Mouse (Mus musculus) lung, adult 2 months (tissue): ENCODE data around the gene Mamld1. TPM values are rescaled to one million over a fixed set of nuclear protein-coding genes. Genes with fewer than 3 reads are reported as not detected.

Source experiments
- DNase-seq: peaks from one replicate; pipeline ENCODE4 v3.0.0; 2022
- H3K4me1 ChIP-seq: fragments of 200-500 bp; 2 replicates; pipeline ENCODE4 v1.6.1; 2011; ENCODE audit warnings: low read length; ENCODE audit not compliant: control insufficient read depth, insufficient read depth
- H3K4me3 ChIP-seq: fragments of 200-500 bp; replicated peaks from 2 replicates; pipeline ENCODE3; 2011; ENCODE audit warnings: low read depth, mild to moderate bottlenecking, control low read depth, low read length; ENCODE audit errors: extremely low read depth
- CTCF ChIP-seq: fragments of 200-500 bp; IDR thresholded peaks from 2 replicates; pipeline ENCODE4 v1.5.1; 2011; ENCODE audit warnings: mild to moderate bottlenecking, low read length, control low read depth; ENCODE audit not compliant: insufficient read depth
- POLR2A ChIP-seq: fragments of 200-500 bp; IDR thresholded peaks from 2 replicates; pipeline ENCODE4 v1.6.1; 2011; ENCODE audit warnings: low read depth, mild to moderate bottlenecking, control low read depth, low read length, borderline replicate concordance; ENCODE audit errors: extremely low read depth
- WGBS: fragments of 180-500 bp; shearing (Covaris S2); methylation state at CpG from one replicate; pipeline ENCODE4 v1.1.7; 2018; 5-methylcytosine and 5-hydroxymethylcytosine counted together
- polyA plus RNA-seq: library from polyadenylated mRNA; depleted of rRNA; stranded (reverse); fragments of >200 nt; gene quantifications from 2 replicates; pipeline ENCODE4 v1.2.3, GENCODE M21; 2012

Gene Mamld1
- polyA plus RNA-seq, 1 experiment: 5.1 TPM

GRCm38 (mm10) chrX:71056968-71057367 is 6.9 kb downstream of the Mamld1 start:
- no peak for DNase-seq
- H3K4me3 ChIP-seq: no peak overlapping the region
- WGBS: 91% methylated on average over 2 of the region's 2 CpGs
- H3K4me1 ChIP-seq: peaks cover 2% of the 10 kb centered on the region
- TF ChIP-seq POLR2A: no peak
- no peak for TF ChIP-seq CTCF

DNA sequence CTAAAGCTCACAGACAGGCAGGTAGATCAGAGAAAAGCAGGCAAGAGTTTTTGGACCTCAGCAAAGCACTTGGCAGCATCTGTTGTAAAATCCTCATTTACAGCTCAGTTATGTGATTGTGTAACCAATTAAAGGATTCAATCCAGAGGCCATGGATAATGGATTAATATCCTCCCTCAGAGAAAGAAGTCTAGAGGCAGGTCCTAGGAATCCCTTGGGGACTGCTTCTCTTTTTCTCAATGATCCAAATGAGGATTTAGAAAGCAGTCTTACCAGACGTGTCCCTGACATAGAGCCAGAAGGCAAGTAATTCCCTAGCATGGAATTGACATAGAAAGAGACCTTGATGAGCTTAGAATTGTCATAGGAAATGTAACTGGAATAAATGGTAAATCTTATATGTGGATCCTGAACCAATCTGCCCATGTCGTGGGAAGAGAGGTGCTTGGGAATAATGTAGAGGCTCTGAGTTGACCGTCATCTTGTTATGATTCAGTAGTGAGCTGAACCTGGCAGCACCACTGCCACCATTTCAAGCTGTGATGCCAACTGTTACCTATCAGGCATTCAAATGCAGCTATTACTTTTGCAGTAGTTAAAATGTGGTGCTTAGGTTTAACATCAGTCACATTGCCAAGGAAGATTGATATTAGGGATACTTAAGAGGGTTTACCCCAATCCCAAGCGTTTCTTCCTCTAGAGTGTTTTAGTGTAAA is 35.2 kb downstream of the Mamld1 start:
- no peak overlapping the region for H3K4me3 ChIP-seq
- TF ChIP-seq POLR2A (no peak), CTCF (no peak)
- no peak for DNase-seq
- WGBS: 79% methylated on average over 4 of the region's 4 CpGs
- no peaks in the 10 kb centered on the region for H3K4me1 ChIP-seq

DNA sequence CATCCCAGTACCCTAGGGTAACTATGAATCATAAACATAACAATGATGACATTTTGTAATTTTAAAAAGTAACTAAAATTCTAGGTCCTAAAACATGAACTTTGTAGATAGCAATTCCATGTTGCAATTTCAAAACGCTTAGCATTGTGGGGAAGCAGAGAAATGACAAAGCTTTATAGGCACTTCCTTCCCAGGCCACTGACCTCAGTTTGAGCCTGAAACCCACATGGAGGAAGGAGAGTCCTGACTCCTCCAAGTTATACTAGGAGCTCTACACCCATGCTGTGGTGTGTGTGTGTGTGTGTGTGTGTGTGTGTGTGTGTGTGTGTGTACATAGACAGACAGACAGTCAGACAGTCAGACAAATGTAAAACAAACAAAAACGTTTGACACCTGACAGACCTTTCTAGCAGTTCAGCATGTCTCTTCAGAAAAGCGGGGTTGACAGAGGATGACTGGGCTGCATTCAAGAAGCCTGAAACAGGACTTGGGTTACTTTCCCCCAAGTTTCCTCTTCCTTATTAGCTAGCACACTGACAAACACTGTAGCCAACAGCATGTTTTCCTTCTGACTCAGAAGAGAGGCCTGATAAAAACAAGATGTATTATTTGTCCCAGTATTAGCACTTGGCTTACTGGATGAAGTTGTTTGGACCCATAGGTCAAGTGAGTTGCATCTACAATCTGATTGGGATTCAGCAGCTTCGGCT is 37.5 kb downstream of the Mamld1 start:
- TF ChIP-seq CTCF (no peak), POLR2A (no peak)
- Histone ChIP-seq H3K4me1 (no peaks in the 10 kb centered on the region), H3K4me3 (no peak overlapping the region)
- no peak for DNase-seq
- 54% methylated on average over 4 of the region's 4 CpGs for WGBS

DNA sequence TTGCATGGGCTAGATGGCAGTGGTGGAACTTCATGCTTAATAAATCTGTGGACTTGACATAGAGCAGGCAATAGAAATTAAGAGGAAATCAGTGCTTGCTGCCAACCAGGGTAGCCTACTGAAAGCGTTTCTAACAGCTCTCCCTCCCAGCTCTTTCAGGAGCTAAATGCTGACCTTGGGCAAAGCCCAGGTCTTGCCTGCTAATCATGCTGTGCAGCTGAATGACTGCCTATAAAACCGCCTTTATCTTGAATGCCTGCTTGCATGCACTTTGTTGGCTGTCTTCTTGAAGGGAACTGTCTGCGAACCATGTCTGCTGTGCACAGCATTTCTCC is 38.0 kb downstream of the Mamld1 start:
- Histone ChIP-seq H3K4me3 (no peak overlapping the region), H3K4me1 (no peaks in the 10 kb centered on the region)
- DNase-seq: no peak
- 62% methylated on average over 3 of the region's 3 CpGs for WGBS
- TF ChIP-seq CTCF (no peak), POLR2A (no peak)

DNA sequence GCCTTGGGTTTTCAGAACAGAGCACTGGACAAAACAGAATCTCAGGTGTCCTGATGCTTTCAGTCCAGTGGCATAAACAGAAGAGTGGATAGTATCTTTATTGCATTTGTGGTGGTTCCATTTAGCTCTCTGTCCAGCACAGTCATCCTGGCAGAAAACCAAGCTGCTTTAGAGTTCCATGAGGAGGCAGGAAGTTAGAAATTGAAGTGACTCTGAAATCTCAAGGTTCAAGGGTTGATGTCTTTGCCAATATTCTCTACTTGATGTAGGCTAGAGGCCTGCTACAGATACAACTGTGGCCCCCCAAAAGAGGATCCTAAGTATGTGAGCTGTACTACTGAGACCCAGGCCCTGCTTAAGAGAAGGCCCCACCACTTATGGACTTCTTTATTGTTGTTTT is 55.8 kb downstream of the Mamld1 start:
- no peak for DNase-seq
- H3K4me3 ChIP-seq: no peak overlapping the region
- TF ChIP-seq POLR2A: no peak

DNA sequence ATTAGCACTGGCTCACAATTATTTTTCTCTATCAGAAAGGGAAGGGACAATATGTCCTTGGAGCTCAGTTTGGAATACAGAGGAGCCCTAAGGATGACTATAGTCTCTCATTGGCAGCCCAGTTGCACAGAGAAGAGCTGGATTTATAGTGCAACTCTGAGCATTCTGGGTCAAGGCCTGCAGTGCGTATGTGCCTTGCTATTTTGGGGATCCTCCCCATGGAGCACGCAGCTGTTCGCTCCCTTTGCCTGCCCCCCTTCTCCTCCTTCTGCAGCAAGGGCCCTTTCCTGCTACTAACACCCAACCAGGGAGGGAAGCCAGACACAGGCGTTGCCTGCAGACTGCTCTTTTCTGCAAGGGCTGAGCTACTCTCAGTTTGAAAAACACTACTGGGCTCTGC is 56.3 kb downstream of the Mamld1 start:
- no peaks in the 10 kb centered on the region; the same call in none of the 2 replicates for H3K4me1 ChIP-seq
- WGBS: 73% methylated on average over 4 of the region's 4 CpGs
- TF ChIP-seq POLR2A (no peak), CTCF (no peak)
- H3K4me3 ChIP-seq: no peak overlapping the region
- no peak for DNase-seq

More for the DNA sequence above, 55.8 kb downstream of the Mamld1 start:
- no peaks in the 10 kb centered on the region; the same call in none of the 2 replicates for H3K4me1 ChIP-seq

DNA sequence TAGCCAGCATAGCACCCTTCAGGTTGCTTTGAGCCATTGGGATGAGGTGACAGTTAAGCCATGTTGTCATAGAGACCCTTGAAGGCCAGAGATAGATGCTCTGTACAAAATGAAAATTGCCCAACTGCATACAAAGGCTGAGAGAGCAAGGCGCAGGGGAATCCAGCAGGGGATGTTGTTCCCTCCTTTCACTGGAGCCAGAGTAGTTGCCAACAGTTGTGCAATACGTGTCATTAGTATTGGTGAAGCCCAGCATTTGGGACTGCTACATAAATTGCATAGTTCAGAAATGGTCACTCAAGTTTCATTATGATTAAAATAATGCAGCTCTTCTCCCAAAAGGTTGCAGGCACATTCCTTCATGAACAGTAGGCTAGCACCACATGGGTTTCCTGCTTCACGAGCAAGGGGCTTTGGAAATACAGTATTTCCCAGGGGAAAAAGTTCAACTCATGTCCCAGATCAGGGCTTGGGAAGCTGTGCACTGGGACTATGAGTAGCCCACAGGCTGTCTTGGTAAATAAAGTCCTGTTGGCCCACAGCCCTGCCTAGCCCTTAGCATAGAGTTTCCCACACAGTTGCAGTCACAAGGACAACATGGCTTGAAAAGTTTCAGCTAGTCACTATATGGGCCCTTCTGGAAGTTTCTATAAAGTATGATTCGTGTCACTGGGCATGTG is 58.1 kb downstream of the Mamld1 start:
- TF ChIP-seq POLR2A (no peak), CTCF (no peak)
- Histone ChIP-seq H3K4me1 (no peaks in the 10 kb centered on the region; the same call in none of the 2 replicates), H3K4me3 (no peak overlapping the region)
- 65% methylated on average over 4 of the region's 4 CpGs for WGBS
- no peak for DNase-seq

DNA sequence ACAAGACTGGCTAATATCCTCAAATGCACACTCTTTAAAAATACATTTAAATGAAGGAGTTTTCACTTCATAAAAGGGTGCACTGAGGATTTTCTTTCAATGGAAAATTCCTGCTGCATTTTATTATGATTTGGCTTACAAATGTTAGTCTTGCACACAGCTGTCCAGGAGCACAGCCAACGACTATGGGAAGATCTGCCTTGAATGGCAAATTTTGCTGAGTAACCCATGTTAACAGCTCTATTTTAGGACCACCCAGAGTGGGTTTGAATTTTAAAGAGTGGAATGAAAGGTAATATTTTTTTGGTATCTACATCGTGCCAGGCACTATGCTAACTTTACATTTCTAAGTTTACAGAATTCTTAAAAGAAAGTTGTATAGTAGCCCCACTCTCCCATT is 60.3 kb downstream of the Mamld1 start:
- no peak overlapping the region for H3K4me3 ChIP-seq
- 51% methylated on average over 2 of the region's 2 CpGs for WGBS
- DNase-seq: no peak
- H3K4me1 ChIP-seq: no peaks in the 10 kb centered on the region; the same call in none of the 2 replicates
- TF ChIP-seq CTCF: no peak
- no peak for TF ChIP-seq POLR2A

DNA sequence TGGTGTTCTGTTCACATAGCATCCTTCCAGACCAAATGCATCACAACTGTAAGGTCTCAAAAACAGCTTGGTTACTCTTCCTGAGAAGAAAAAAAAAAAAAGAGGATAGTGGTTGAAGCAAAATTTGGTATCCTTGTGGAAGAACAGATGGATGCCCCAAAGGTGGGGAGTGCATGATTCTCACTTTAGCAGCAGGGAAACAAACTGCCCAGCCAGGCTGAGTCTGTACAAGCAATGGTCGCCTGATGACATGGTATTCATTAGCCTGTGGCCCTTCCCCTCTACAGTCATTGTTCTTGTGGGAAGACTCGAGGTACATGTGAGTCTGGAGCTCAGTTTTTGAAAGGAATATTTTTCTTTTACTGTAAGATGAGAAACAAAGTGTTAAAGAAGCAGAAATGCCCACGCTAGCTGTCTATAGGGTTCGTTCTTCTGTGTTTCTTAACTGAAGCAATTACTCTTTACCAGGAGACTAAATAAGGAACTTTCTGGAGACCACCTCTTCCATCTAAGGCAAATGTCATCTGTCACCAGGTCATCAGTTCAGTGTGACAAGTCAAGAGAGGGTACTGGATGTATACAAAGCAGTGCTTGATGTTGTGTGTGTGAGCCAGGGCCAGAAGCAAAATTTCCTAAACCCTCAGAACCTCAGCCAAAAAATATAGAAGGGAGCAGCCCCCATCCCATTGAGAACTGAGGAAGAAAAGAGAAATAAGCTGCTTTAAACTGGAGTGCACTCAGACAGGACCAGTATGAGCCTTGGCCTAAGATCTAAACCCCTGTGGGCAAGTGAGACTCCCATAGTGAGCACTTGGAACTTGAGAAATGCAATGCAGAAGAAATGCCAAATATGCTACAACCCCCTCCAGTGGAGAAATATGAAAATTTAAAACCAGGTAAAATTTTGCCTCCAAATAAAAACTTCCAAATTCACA is 72.6 kb downstream of the Mamld1 start:
- no peaks in the 10 kb centered on the region for H3K4me1 ChIP-seq
- WGBS: 66% methylated on average over 4 of the region's 4 CpGs
- no peak overlapping the region for H3K4me3 ChIP-seq
- DNase-seq: no peak
- TF ChIP-seq POLR2A (no peak), CTCF (no peak)
